Mouse (Mus musculus) hindbrain, embryonic 13.5 days (tissue): ENCODE results near the gene Disc1. TPM values are rescaled to one million over a fixed set of nuclear protein-coding genes. Genes with fewer than 3 reads are reported as not detected.

ENCODE experiments used
- ATAC-seq: fragments of 200-750 bp; cut with Nextera tagmentation; 2 replicates; pipeline ENCODE4 v1.8.0; 2017; ENCODE audit warnings: moderate TSS enrichment; ENCODE audit not compliant: low FRiP score
- H3K27ac ChIP-seq: fragments of 300-500 bp; sonication (generic); 2 replicates; pipeline ENCODE4 v1.5.1; 2015; ENCODE audit warnings: inconsistent platforms, mild to moderate bottlenecking, moderate library complexity
- H3K27me3 ChIP-seq: fragments of 300-500 bp; sonication (generic); 2 replicates; pipeline ENCODE4 v1.6.1; 2015; ENCODE audit warnings: mild to moderate bottlenecking, inconsistent platforms
- H3K36me3 ChIP-seq: fragments of 300-500 bp; sonication (generic); 2 replicates; pipeline ENCODE4 v1.6.1; 2015; ENCODE audit warnings: mild to moderate bottlenecking, inconsistent platforms
- H3K4me1 ChIP-seq: fragments of 300-500 bp; sonication (generic); replicated peaks from 2 replicates; pipeline ENCODE4 v1.6.1; 2015; ENCODE audit warnings: inconsistent platforms
- H3K4me2 ChIP-seq: fragments of 300-500 bp; sonication (generic); 2 replicates; pipeline ENCODE4 v1.6.1; 2015; ENCODE audit warnings: inconsistent platforms, mild to moderate bottlenecking, moderate library complexity
- H3K4me3 ChIP-seq: fragments of 300-500 bp; sonication (generic); 2 replicates; pipeline ENCODE4 v1.5.1; 2015; ENCODE audit warnings: mild to moderate bottlenecking, inconsistent platforms
- H3K9ac ChIP-seq: fragments of 300-500 bp; sonication (generic); 2 replicates; pipeline ENCODE4 v1.6.1; 2015; ENCODE audit warnings: mild to moderate bottlenecking, inconsistent platforms
- H3K9me3 ChIP-seq: fragments of 300-500 bp; sonication (generic); 2 replicates; pipeline ENCODE4 v1.6.1; 2016; ENCODE audit warnings: inconsistent platforms
- WGBS: fragments of 180-500 bp; shearing (Covaris S2); methylation state at CpG from one replicate; pipeline ENCODE4 v1.1.7; 2015; 5-methylcytosine and 5-hydroxymethylcytosine counted together
- polyA plus RNA-seq: library from polyadenylated mRNA; unstranded; fragments of >200 nt; fragmentation: Nextera tagmentation; extraction: Ambion mirVana; gene quantifications from 2 replicates; pipeline ENCODE4 v1.2.1, GENCODE M21; 2015

Gene Disc1
- polyA plus RNA-seq, 1 experiment from 2014 or later, result 1.3 TPM

DNA sequence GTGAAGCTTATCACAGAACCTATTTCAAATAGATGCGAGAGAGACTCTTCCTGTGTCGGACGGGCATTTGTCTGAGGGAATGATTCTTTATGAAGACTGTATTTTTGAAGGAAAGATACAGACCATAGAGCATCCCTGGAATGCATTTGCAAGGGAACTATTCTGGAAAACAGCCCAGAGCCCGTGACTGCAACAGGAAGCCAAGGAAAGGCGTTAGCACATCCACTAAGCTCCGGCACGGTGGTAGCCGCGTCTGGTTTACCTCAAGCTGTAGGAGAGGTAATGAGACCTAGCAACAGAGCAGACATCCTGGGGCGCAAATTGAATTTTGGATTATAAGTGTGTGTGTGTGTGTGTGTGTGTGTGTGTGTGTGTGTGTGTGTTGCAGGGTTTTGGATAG lies 188.4 kb downstream of the Disc1 start:
- no peaks in the 10 kb centered on the region for H3K36me3 ChIP-seq
- 52% methylated on average over 10 of the region's 10 CpGs for WGBS
- H3K9me3 ChIP-seq, result no peaks in the 10 kb centered on the region
- H3K4me2 ChIP-seq, result no peak overlapping the region
- H3K27ac ChIP-seq, result peak overlapping the region; percentile 23; the same call in 1 of the 2 replicates
- ATAC-seq, result no peak
- no peak overlapping the region for H3K9ac ChIP-seq
- H3K4me3 ChIP-seq, result no peak overlapping the region
- H3K27me3 ChIP-seq, result no peaks in the 10 kb centered on the region
- H3K4me1 ChIP-seq, result peaks cover 43% of the 10 kb centered on the region

DNA sequence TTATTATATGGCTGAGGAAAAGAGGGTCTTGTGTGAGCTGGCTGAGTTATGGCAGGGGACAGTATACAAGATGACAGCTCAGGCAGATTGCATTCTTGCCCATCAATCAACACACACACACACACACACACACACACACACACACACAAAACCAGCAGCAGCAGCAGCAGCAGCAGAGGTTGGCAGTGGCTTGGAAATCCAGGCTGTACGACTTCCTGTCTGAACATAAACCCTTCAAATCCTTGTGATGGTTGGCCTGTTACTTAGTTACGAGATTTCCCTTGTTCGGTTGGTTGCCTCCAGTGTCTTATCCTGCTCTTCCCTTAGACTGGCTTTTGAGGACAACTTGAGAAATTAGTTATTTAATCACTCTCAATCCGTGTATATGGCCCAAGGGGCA lies 188.9 kb downstream of the Disc1 start:
- Histone ChIP-seq H3K4me1 (peaks cover 43% of the 10 kb centered on the region), H3K4me2 (no peak overlapping the region), H3K36me3 (no peaks in the 10 kb centered on the region), H3K27me3 (no peaks in the 10 kb centered on the region), H3K9ac (no peak overlapping the region), H3K27ac (peak overlapping the region; percentile 23; the same call in 1 of the 2 replicates), H3K9me3 (no peaks in the 10 kb centered on the region), H3K4me3 (no peak overlapping the region)
- no peak; the same call in 1 of the 2 replicates for ATAC-seq
- WGBS, result 46% methylated on average over 4 of the region's 4 CpGs

- Histone ChIP-seq H3K36me3 (no peaks in the 10 kb centered on the region), H3K4me2 (no peak overlapping the region), H3K9ac (no peak overlapping the region), H3K4me1 (peaks cover 13% of the 10 kb centered on the region), H3K27me3 (no peaks in the 10 kb centered on the region), H3K4me3 (no peak overlapping the region), H3K27ac (no peak overlapping the region), H3K9me3 (no peaks in the 10 kb centered on the region)
- no peak for ATAC-seq
- WGBS, result 53% methylated on average over 7 of the region's 7 CpGs
Measured at GRCm38 (mm10) chr8:125246737-125247292, 192.8 kb downstream of the Disc1 start.

DNA sequence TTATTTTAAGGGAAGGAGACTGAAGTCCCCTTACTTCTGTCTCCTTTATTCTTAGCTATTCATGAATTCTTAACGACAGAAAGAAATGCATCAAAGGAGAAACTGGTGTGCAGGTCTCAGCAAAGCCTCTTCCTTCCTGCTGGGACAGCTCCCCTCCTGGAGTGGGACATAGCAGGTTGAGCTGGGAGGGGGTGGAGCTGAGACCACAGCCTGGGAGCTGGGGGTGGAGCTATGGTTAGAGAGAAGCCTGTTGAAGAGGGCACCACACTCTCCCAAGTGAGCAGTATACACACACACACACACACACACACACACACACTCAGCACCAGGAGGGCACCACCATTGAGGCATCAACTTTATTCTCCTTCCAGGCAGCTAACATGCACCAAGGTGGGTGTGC lies 193.4 kb downstream of the Disc1 start:
- Histone ChIP-seq H3K27me3 (no peaks in the 10 kb centered on the region), H3K36me3 (no peaks in the 10 kb centered on the region), H3K9ac (no peak overlapping the region), H3K9me3 (no peaks in the 10 kb centered on the region), H3K4me3 (no peak overlapping the region), H3K4me1 (peaks cover 9% of the 10 kb centered on the region; the same call in 1 of the 2 replicates), H3K27ac (no peak overlapping the region), H3K4me2 (no peak overlapping the region)
- WGBS, result 3% methylated on average over 1 of the region's 1 CpGs
- ATAC-seq, result no peak

- Histone ChIP-seq H3K9ac (no peak overlapping the region), H3K27ac (peak overlapping the region; percentile 98; the same call in 1 of the 2 replicates), H3K36me3 (no peaks in the 10 kb centered on the region), H3K27me3 (0 out of 2 replicates have a peak, but pooled peaks cover 3% of the 10 kb centered on the region), H3K4me1 (peaks cover 32% of the 10 kb centered on the region), H3K4me2 (no peak overlapping the region), H3K9me3 (no peaks in the 10 kb centered on the region), H3K4me3 (no peak overlapping the region)
- 91% methylated on average over 4 of the region's 4 CpGs for WGBS
- ATAC-seq, result no peak
Measured at GRCm38 (mm10) chr8:125252946-125253345, 199.0 kb downstream of the Disc1 start.

DNA sequence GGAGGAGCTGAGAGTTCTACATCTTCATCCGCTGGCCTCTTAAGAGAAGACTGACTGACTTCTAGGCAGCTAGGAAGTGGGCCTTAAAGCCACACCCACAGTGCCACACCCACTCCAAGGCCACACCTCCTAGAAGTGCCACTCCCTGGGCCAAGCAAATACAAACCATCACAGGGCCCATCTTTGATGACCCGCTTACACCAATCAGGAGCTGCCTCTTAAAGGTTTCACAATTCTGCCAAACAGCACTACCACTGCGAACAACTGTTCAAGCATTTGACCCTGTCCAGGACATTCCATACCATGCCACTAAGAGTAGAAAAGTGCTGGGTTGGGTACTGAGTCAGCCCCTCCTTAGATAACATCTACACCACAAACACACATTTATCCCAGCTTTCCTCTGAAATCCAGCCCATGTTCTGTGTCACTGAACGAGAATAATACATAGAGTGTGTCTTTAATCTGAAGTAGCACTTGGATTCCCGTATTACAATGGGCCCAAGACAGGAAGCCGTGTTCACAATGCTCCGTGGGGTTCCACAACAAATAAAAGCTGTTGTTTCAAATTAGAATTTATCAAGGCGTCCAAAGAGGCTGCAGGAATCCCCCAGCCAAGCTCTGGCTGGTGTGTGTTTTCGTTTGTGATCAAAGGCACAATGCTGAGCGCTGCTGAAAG lies 199.6 kb downstream of the Disc1 start:
- peak; percentile 46 for ATAC-seq
- H3K9me3 ChIP-seq, result no peaks in the 10 kb centered on the region
- H3K27me3 ChIP-seq, result 0 out of 2 replicates have a peak, but pooled peaks cover 3% of the 10 kb centered on the region
- H3K36me3 ChIP-seq, result no peaks in the 10 kb centered on the region
- peak overlapping the region; percentile 42 for H3K4me3 ChIP-seq
- peak overlapping the region; percentile 98 for H3K27ac ChIP-seq
- peak overlapping the region; percentile 79 for H3K9ac ChIP-seq
- H3K4me1 ChIP-seq, result peaks cover 36% of the 10 kb centered on the region
- 27% methylated on average over 10 of the region's 10 CpGs for WGBS
- H3K4me2 ChIP-seq, result peak overlapping the region; percentile 64

- H3K9me3 ChIP-seq, result no peaks in the 10 kb centered on the region
- H3K27ac ChIP-seq, result peak overlapping the region; percentile 98
- H3K27me3 ChIP-seq, result 0 out of 2 replicates have a peak, but pooled peaks cover 3% of the 10 kb centered on the region
- H3K4me2 ChIP-seq, result peak overlapping the region; percentile 64
- H3K4me3 ChIP-seq, result peak overlapping the region; percentile 42
- H3K9ac ChIP-seq, result peak overlapping the region; percentile 79
- peaks cover 41% of the 10 kb centered on the region for H3K4me1 ChIP-seq
- H3K36me3 ChIP-seq, result no peaks in the 10 kb centered on the region
- peak; percentile 92 for ATAC-seq
- WGBS, result 4% methylated on average over 23 of the region's 23 CpGs
Measured at GRCm38 (mm10) chr8:125254188-125255005, 200.4 kb downstream of the Disc1 start.

DNA sequence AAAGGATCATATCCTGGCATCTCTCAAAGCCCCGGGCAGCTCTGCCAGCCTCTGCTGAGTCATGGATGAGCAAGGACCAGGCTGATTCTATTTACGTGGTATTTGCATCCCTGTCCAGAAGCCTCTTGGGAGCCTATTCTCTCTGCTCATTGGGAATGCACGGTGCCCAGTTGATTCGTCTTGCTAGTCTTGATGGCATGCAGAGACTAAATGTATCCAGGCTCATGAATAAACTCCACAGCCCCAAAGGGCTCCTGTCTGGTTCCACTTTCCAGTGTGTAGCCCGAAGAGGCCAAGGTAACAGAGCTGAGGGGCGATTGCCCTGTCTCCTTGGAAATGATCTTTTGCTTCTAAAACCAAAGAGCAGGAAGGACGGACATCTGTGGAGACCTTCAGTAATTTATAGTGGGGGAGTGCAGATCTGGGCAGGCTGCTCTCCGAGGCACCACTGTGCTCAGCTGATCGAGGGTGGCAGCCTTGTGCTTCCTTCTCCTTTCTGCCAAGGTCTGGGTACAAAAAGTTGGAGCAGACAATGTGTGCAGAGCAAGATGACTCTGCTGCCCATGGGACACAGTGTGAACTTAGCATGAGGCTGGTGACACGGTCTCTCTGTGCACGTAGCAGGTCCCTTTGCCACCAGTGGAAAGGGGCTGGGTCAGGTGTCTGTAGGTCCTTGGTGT lies 201.2 kb downstream of the Disc1 start:
- 34% methylated on average over 11 of the region's 11 CpGs for whole genome bisulfite sequencing
- peak overlapping the region; percentile 98 for H3K27ac ChIP-seq
- ATAC-seq, result peak; percentile 34; the same call in 1 of the 2 replicates

DNA sequence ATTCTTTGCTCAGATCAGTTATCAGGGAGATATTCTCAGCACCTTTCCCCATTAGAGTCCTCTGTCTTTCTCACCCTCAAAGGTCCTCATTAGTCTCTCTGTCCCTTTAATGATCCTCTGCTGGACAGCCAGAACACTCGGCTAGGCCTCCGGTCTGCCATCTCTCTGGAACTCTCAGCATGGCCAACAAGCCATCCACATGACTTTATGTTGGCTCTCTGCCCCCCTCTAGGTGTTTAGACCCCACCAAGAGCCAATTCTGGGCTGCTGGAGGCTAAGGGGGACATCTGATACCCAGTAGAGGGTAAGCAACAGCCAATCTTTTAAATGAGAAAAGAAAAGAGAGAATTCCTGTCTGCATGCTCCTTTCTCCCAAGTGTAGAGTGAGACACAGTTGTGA lies 203.7 kb downstream of the Disc1 start:
- H3K4me1 ChIP-seq, result peaks cover 41% of the 10 kb centered on the region
- H3K9ac ChIP-seq, result no peak overlapping the region
- no peak overlapping the region for H3K27ac ChIP-seq
- H3K36me3 ChIP-seq, result no peaks in the 10 kb centered on the region
- H3K4me3 ChIP-seq, result no peak overlapping the region
- no peaks in the 10 kb centered on the region for H3K9me3 ChIP-seq
- H3K4me2 ChIP-seq, result no peak overlapping the region
- H3K27me3 ChIP-seq, result 0 out of 2 replicates have a peak, but pooled peaks cover 3% of the 10 kb centered on the region
- WGBS, result 74% methylated on average over 2 of the region's 2 CpGs
- ATAC-seq, result no peak

More for the DNA sequence above, 201.2 kb downstream of the Disc1 start:
- Histone ChIP-seq H3K4me1 (peaks cover 41% of the 10 kb centered on the region), H3K4me3 (peak overlapping the region; percentile 42), H3K9me3 (no peaks in the 10 kb centered on the region), H3K36me3 (no peaks in the 10 kb centered on the region), H3K4me2 (peak overlapping the region; percentile 64), H3K27me3 (0 out of 2 replicates have a peak, but pooled peaks cover 3% of the 10 kb centered on the region), H3K9ac (peak overlapping the region; percentile 79)

- Histone ChIP-seq H3K4me1 (peaks cover 31% of the 10 kb centered on the region), H3K9me3 (no peaks in the 10 kb centered on the region), H3K4me3 (no peak overlapping the region), H3K9ac (no peak overlapping the region), H3K27ac (peak overlapping the region; percentile 52), H3K36me3 (no peaks in the 10 kb centered on the region), H3K4me2 (no peak overlapping the region), H3K27me3 (0 out of 2 replicates have a peak, but pooled peaks cover 3% of the 10 kb centered on the region)
- ATAC-seq, result no peak
- 79% methylated on average over 8 of the region's 8 CpGs for WGBS
Measured at GRCm38 (mm10) chr8:125258806-125259500, 205.0 kb downstream of the Disc1 start.

DNA sequence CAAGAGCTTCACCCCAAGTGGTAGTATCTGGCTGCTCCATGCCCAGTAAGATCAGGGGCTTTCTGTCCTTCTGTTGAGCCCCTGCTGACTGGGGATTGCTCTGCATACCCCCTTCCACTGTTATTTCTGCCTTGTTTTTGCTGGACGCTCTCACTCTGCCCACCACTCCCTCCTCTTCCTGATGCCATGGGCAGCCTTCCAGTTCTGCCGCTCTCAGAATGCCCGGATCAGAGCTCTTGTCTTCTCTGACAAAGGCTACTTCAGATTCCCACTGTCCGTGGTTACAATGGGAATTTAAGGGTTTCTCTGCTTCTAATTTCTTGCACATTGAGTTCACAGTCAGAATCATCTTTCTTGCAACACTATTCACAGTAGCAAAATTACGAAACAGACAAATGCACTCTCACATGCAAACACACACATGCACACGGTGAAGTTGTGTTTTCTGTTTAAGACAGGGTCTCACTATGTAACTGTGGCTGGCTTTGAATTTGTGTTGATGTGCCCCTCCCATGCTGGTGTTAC lies 214.2 kb downstream of the Disc1 start:
- Histone ChIP-seq H3K4me2 (no peak overlapping the region), H3K27me3 (0 out of 2 replicates have a peak, but pooled peaks cover 6% of the 10 kb centered on the region), H3K9me3 (no peaks in the 10 kb centered on the region), H3K9ac (no peak overlapping the region), H3K4me1 (0 out of 2 replicates have a peak, but pooled peaks cover 7% of the 10 kb centered on the region), H3K4me3 (no peak overlapping the region), H3K27ac (no peak overlapping the region), H3K36me3 (no peaks in the 10 kb centered on the region)
- 58% methylated on average over 6 of the region's 6 CpGs for WGBS
- ATAC-seq, result no peak
